Mouse (Mus musculus) liver, embryonic 14.5 days (tissue): ENCODE measurements around the gene Plekha4. TPM values are rescaled to one million over a fixed set of nuclear protein-coding genes. Genes with fewer than 3 reads are reported as not detected.

Source experiments
- ATAC-seq: fragments of 200-750 bp; cut with Nextera tagmentation; 2 replicates; pipeline ENCODE4 v1.8.0; 2017; ENCODE audit warnings: moderate number of reproducible peaks, mild to moderate bottlenecking, moderate library complexity; ENCODE audit not compliant: insufficient read depth
- DNase-seq, 3 experiments: peaks; one replicate each; pipeline ENCODE4 v3.0.0-alpha.2; 2012 to 2013; ENCODE audit warnings: low read depth in 3 of 3, low spot score in 3 of 3
- H3K27ac ChIP-seq: fragments of 300-500 bp; sonication (generic); 2 replicates; pipeline ENCODE4 v1.5.1; 2014; ENCODE audit warnings: moderate library complexity, mild to moderate bottlenecking, control low read depth, inconsistent platforms
- H3K27me3 ChIP-seq: fragments of 300-500 bp; sonication (generic); 2 replicates; pipeline ENCODE4 v1.6.1; 2014; ENCODE audit warnings: mild to moderate bottlenecking, low read length, moderate library complexity; ENCODE audit not compliant: control insufficient read depth, insufficient read depth
- H3K36me3 ChIP-seq: fragments of 300-500 bp; sonication (generic); replicated peaks from 2 replicates; pipeline ENCODE4 v1.6.1; 2014; ENCODE audit warnings: low read depth; ENCODE audit not compliant: control insufficient read depth, insufficient read depth
- H3K4me1 ChIP-seq, 2 experiments: fragments of 200-500 bp in 1 of 2; fragments of 300-500 bp in 1 of 2; sonication (generic) in 1 of 2; replicated peaks; 2 replicates each; pipeline ENCODE4 v1.6.1; 2012 to 2014; ENCODE audit warnings: antibody characterized with exemption in 1 of 2, inconsistent platforms in 1 of 2, low read length in 1 of 2; ENCODE audit not compliant: control insufficient read depth in 2 of 2, insufficient read depth in 2 of 2
- H3K4me2 ChIP-seq: fragments of 300-500 bp; sonication (generic); 2 replicates; pipeline ENCODE4 v1.6.1; 2014; ENCODE audit warnings: low read depth, mild to moderate bottlenecking, control low read depth, moderate library complexity
- H3K4me3 ChIP-seq, 2 experiments: fragments of 200-500 bp in 1 of 2; fragments of 300-500 bp in 1 of 2; sonication (generic) in 1 of 2; 2 replicates each; pipeline ENCODE4 v1.5.1; 2012 to 2014; ENCODE audit warnings: low read depth in 2 of 2, low read length in 2 of 2, mild to moderate bottlenecking in 2 of 2, control low read depth in 1 of 2, inconsistent platforms in 1 of 2, moderate library complexity in 1 of 2; ENCODE audit not compliant: insufficient read depth in 1 of 2
- H3K9ac ChIP-seq: fragments of 300-500 bp; sonication (generic); replicated peaks from 2 replicates; pipeline ENCODE4 v1.6.1; 2014; ENCODE audit warnings: mild to moderate bottlenecking, control low read depth, moderate library complexity
- H3K9me3 ChIP-seq: fragments of 300-500 bp; sonication (generic); 2 replicates; pipeline ENCODE4 v1.6.1; 2016; ENCODE audit warnings: low read length, mixed read lengths; ENCODE audit not compliant: control insufficient read depth
- CTCF ChIP-seq: IDR thresholded peaks from 2 replicates; pipeline ENCODE4 v1.5.1; 2016; ENCODE audit warnings: antibody characterized with exemption, low read depth, control low read depth
- EP300 ChIP-seq: IDR thresholded peaks from 2 replicates; pipeline ENCODE4 v1.6.1; 2016; ENCODE audit warnings: antibody characterized with exemption, low read depth
- WGBS: fragments of 180-500 bp; shearing (Covaris S2); extraction: QIAGEN DNeasy Blood & Tissue Kit; methylation state at CpG from one replicate; pipeline ENCODE4 v1.1.7; 2014; ENCODE audit not compliant: insufficient replicate concordance; 5-methylcytosine and 5-hydroxymethylcytosine counted together
- polyA plus RNA-seq, 2 experiments: library from polyadenylated mRNA; depleted of rRNA in 1 of 2; stranded (reverse) in 1 of 2; unstranded in 1 of 2; fragments of >200 nt; fragmentation: Nextera tagmentation in 1 of 2; extraction: Ambion mirVana in 1 of 2; gene quantifications; 2 replicates each; pipeline versions ENCODE4 v1.2.1 to v1.2.3; 2012 to 2014

Gene Plekha4
- polyA plus RNA-seq, 2 experiments, result 0.41 to 0.90 TPM

DNA sequence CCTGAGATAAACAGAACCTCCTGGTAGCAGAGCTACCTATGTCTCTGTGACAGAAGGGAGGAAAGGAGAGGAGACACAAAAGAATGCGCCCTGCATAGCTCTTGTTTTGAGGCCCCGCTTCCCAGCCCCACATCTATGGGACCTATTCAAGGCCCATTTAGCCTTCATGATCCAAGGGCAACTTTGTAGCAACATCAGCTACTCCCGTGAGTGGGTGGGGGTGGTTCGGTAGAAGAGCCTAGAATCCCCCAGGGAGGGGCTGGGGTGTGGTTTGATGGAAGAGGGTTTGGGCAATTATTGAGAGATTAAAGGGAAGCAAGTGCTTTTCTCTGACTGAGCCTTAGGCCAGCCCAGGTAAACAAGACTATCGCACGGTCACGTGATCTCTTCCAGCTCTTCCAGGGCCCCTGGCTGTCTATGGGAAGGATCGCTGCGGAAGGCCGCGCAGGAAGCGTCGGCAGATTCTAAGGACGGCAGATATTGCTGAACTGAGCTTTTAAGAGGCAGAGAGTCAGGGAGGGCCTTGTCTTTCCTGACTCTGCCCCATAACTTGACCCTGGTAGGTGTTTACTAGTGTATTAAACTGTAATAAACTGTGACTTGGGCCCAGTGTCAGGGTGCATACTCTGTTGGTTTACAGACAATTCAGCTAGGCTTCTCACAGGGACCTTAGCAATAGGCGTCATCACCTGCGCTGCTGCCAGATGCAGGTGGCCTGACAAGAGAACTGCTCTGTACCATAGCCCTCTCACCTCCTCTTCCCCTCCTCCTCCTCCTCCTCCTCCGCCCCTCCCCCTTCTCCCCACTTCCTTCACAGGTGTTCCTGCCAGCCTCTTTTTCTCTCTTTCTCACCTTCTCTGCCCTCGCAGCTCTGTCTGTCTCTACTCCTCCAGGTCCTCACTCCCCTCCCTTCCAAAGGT, 73.1 kb downstream of the Plekha4 start:
- no peaks in the 10 kb centered on the region for H3K36me3 ChIP-seq
- H3K4me1 ChIP-seq, result no peaks in the 10 kb centered on the region
- H3K27ac ChIP-seq, result no peak overlapping the region
- TF ChIP-seq EP300 (no peak), CTCF (no peak)
- H3K27me3 ChIP-seq, result no peaks in the 10 kb centered on the region
- ATAC-seq (no peak), DNase-seq (no peak)
- H3K9ac ChIP-seq, result no peak overlapping the region
- WGBS, result 52% methylated on average over 18 of the region's 18 CpGs
- H3K4me2 ChIP-seq, result no peak overlapping the region
- H3K4me3 ChIP-seq, result no peak overlapping the region
- no peaks in the 10 kb centered on the region for H3K9me3 ChIP-seq

Other genes with a start within 250 kb of the Plekha4 start
Only the 30 nearest of the 34 such genes appear.
- gene Hrc, start 191.0 kb upstream of the Plekha4 start, polyA plus RNA-seq (2012; rRNA removed), result 0.02 and 0.07 TPM in 2 replicates
- gene Hrc, start 191.0 kb upstream of the Plekha4 start, polyA plus RNA-seq (2014; fragmentation: Nextera tagmentation; extraction: Ambion mirVana), result not detected in 2 replicates
- gene Ppfia3, start 159.3 kb upstream of the Plekha4 start, polyA plus RNA-seq (2012; rRNA removed), result 0.21 and 0.22 TPM in 2 replicates
- gene Ppfia3, start 159.3 kb upstream of the Plekha4 start, polyA plus RNA-seq (2014; fragmentation: Nextera tagmentation; extraction: Ambion mirVana), result 0.25 TPM in 1 of 2 replicates, not detected in the other
- gene Lin7b, start 155.7 kb upstream of the Plekha4 start, polyA plus RNA-seq (2012; rRNA removed), result 0.10 and 0.23 TPM in 2 replicates
- gene Lin7b, start 155.7 kb upstream of the Plekha4 start, polyA plus RNA-seq (2014; fragmentation: Nextera tagmentation; extraction: Ambion mirVana), result 0.20 TPM in 1 of 2 replicates, not detected in the other
- 132 and 203 TPM in 2 replicates for gene Snrnp70, start 130.6 kb upstream of the Plekha4 start, polyA plus RNA-seq (2012; rRNA removed)
- gene Snrnp70, start 130.6 kb upstream of the Plekha4 start, polyA plus RNA-seq (2014; fragmentation: Nextera tagmentation; extraction: Ambion mirVana), result 28.0 and 28.8 TPM in 2 replicates
- not detected in 2 replicates for gene Kcna7, start 120.7 kb upstream of the Plekha4 start, polyA plus RNA-seq (2012; rRNA removed)
- gene Kcna7, start 120.7 kb upstream of the Plekha4 start, polyA plus RNA-seq (2014; fragmentation: Nextera tagmentation; extraction: Ambion mirVana), result not detected in 2 replicates
- 0.04 and 0.20 TPM in 2 replicates for gene Ntf5, start 112.6 kb upstream of the Plekha4 start, polyA plus RNA-seq (2012; rRNA removed)
- 0.18 and 0.19 TPM in 2 replicates for gene Ntf5, start 112.6 kb upstream of the Plekha4 start, polyA plus RNA-seq (2014; fragmentation: Nextera tagmentation; extraction: Ambion mirVana)
- gene Lhb, start 105.5 kb upstream of the Plekha4 start, polyA plus RNA-seq (2012; rRNA removed), result not detected in 2 replicates
- not detected in 2 replicates for gene Lhb, start 105.5 kb upstream of the Plekha4 start, polyA plus RNA-seq (2014; fragmentation: Nextera tagmentation; extraction: Ambion mirVana)
- 3.2 and 3.6 TPM in 2 replicates for gene Gys1, start 91.5 kb upstream of the Plekha4 start, polyA plus RNA-seq (2012; rRNA removed)
- gene Gys1, start 91.5 kb upstream of the Plekha4 start, polyA plus RNA-seq (2014; fragmentation: Nextera tagmentation; extraction: Ambion mirVana), result 2.8 and 3.1 TPM in 2 replicates
- 65.7 and 69.5 TPM in 2 replicates for gene Ruvbl2, start 88.2 kb upstream of the Plekha4 start, polyA plus RNA-seq (2012; rRNA removed)
- gene Ruvbl2, start 88.2 kb upstream of the Plekha4 start, polyA plus RNA-seq (2014; fragmentation: Nextera tagmentation; extraction: Ambion mirVana), result 67.5 and 82.7 TPM in 2 replicates
- 1,846 and 1,956 TPM in 2 replicates for gene Ftl1, start 66.4 kb upstream of the Plekha4 start, polyA plus RNA-seq (2012; rRNA removed)
- 4,811 and 5,161 TPM in 2 replicates for gene Ftl1, start 66.4 kb upstream of the Plekha4 start, polyA plus RNA-seq (2014; fragmentation: Nextera tagmentation; extraction: Ambion mirVana)
- 57.9 and 68.5 TPM in 2 replicates for gene Bax, start 59.4 kb upstream of the Plekha4 start, polyA plus RNA-seq (2012; rRNA removed)
- 49.7 and 62.4 TPM in 2 replicates for gene Bax, start 59.4 kb upstream of the Plekha4 start, polyA plus RNA-seq (2014; fragmentation: Nextera tagmentation; extraction: Ambion mirVana)
- gene Tulp2, start 44.5 kb upstream of the Plekha4 start, polyA plus RNA-seq (2012; rRNA removed), result 0.06 and 0.13 TPM in 2 replicates
- 0.47 and 0.57 TPM in 2 replicates for gene Tulp2, start 44.5 kb upstream of the Plekha4 start, polyA plus RNA-seq (2014; fragmentation: Nextera tagmentation; extraction: Ambion mirVana)
- not detected in 2 replicates for gene Gm45808, start 39.5 kb upstream of the Plekha4 start, polyA plus RNA-seq (2012; rRNA removed)
- gene Gm45808, start 39.5 kb upstream of the Plekha4 start, polyA plus RNA-seq (2014; fragmentation: Nextera tagmentation; extraction: Ambion mirVana), result 0.20 TPM in 1 of 2 replicates, not detected in the other
- 1.5 and 2.2 TPM in 2 replicates for gene Dhdh, start 37.5 kb upstream of the Plekha4 start, polyA plus RNA-seq (2012; rRNA removed)
- 1.6 and 1.8 TPM in 2 replicates for gene Dhdh, start 37.5 kb upstream of the Plekha4 start, polyA plus RNA-seq (2014; fragmentation: Nextera tagmentation; extraction: Ambion mirVana)
- gene Nucb1, start 15.9 kb upstream of the Plekha4 start, polyA plus RNA-seq (2012; rRNA removed), result 48.2 and 58.8 TPM in 2 replicates
- 81.7 and 97.2 TPM in 2 replicates for gene Nucb1, start 15.9 kb upstream of the Plekha4 start, polyA plus RNA-seq (2014; fragmentation: Nextera tagmentation; extraction: Ambion mirVana)
- gene Ppp1r15a, start 62 bp upstream of the Plekha4 start, polyA plus RNA-seq (2012; rRNA removed), result 79.3 and 140 TPM in 2 replicates
- gene Ppp1r15a, start 62 bp upstream of the Plekha4 start, polyA plus RNA-seq (2014; fragmentation: Nextera tagmentation; extraction: Ambion mirVana), result 165 and 183 TPM in 2 replicates
- 0.95 and 2.1 TPM in 2 replicates for gene Hsd17b14, start 28.6 kb downstream of the Plekha4 start, polyA plus RNA-seq (2012; rRNA removed)
- 1.2 and 2.5 TPM in 2 replicates for gene Hsd17b14, start 28.6 kb downstream of the Plekha4 start, polyA plus RNA-seq (2014; fragmentation: Nextera tagmentation; extraction: Ambion mirVana)
- 38.8 and 40.6 TPM in 2 replicates for gene Bcat2, start 43.8 kb downstream of the Plekha4 start, polyA plus RNA-seq (2012; rRNA removed)
- 35.9 and 39.4 TPM in 2 replicates for gene Bcat2, start 43.8 kb downstream of the Plekha4 start, polyA plus RNA-seq (2014; fragmentation: Nextera tagmentation; extraction: Ambion mirVana)
- not detected in 2 replicates for gene Fgf21, start 89.2 kb downstream of the Plekha4 start, polyA plus RNA-seq (2012; rRNA removed)
- not detected in 2 replicates for gene Fgf21, start 89.2 kb downstream of the Plekha4 start, polyA plus RNA-seq (2014; fragmentation: Nextera tagmentation; extraction: Ambion mirVana)
- not detected in 2 replicates for gene Fut1, start 91.0 kb downstream of the Plekha4 start, polyA plus RNA-seq (2012; rRNA removed)
- not detected in 2 replicates for gene Fut1, start 91.0 kb downstream of the Plekha4 start, polyA plus RNA-seq (2014; fragmentation: Nextera tagmentation; extraction: Ambion mirVana)
- gene Izumo1, start 95.5 kb downstream of the Plekha4 start, polyA plus RNA-seq (2012; rRNA removed), result 0.10 and 0.15 TPM in 2 replicates
- 0.09 TPM in 1 of 2 replicates, not detected in the other for gene Izumo1, start 95.5 kb downstream of the Plekha4 start, polyA plus RNA-seq (2014; fragmentation: Nextera tagmentation; extraction: Ambion mirVana)
- 2.2 and 2.6 TPM in 2 replicates for gene Rasip1, start 101.2 kb downstream of the Plekha4 start, polyA plus RNA-seq (2012; rRNA removed)
- 1.3 and 2.6 TPM in 2 replicates for gene Rasip1, start 101.2 kb downstream of the Plekha4 start, polyA plus RNA-seq (2014; fragmentation: Nextera tagmentation; extraction: Ambion mirVana)
- 0.25 and 0.56 TPM in 2 replicates for gene Mamstr, start 113.6 kb downstream of the Plekha4 start, polyA plus RNA-seq (2012; rRNA removed)
- 0.18 TPM in 1 of 2 replicates, not detected in the other for gene Mamstr, start 113.6 kb downstream of the Plekha4 start, polyA plus RNA-seq (2014; fragmentation: Nextera tagmentation; extraction: Ambion mirVana)
- gene Fut2, start 140.1 kb downstream of the Plekha4 start, polyA plus RNA-seq (2012; rRNA removed), result 0.17 TPM in 1 of 2 replicates, not detected in the other
- not detected in 2 replicates for gene Fut2, start 140.1 kb downstream of the Plekha4 start, polyA plus RNA-seq (2014; fragmentation: Nextera tagmentation; extraction: Ambion mirVana)
- 0.04 TPM in 1 of 2 replicates, not detected in the other for gene Ntn5, start 157.7 kb downstream of the Plekha4 start, polyA plus RNA-seq (2012; rRNA removed)
- not detected in 2 replicates for gene Ntn5, start 157.7 kb downstream of the Plekha4 start, polyA plus RNA-seq (2014; fragmentation: Nextera tagmentation; extraction: Ambion mirVana)
- gene Sec1, start 168.1 kb downstream of the Plekha4 start, polyA plus RNA-seq (2012; rRNA removed), result 0.02 and 0.03 TPM in 2 replicates
- gene Sec1, start 168.1 kb downstream of the Plekha4 start, polyA plus RNA-seq (2014; fragmentation: Nextera tagmentation; extraction: Ambion mirVana), result not detected in 2 replicates
- gene Car11, start 173.5 kb downstream of the Plekha4 start, polyA plus RNA-seq (2012; rRNA removed), result 0.23 and 0.58 TPM in 2 replicates
- 0.42 and 0.44 TPM in 2 replicates for gene Car11, start 173.5 kb downstream of the Plekha4 start, polyA plus RNA-seq (2014; fragmentation: Nextera tagmentation; extraction: Ambion mirVana)
- gene Dbp, start 178.8 kb downstream of the Plekha4 start, polyA plus RNA-seq (2012; rRNA removed), result 0.69 and 0.80 TPM in 2 replicates
- gene Dbp, start 178.8 kb downstream of the Plekha4 start, polyA plus RNA-seq (2014; fragmentation: Nextera tagmentation; extraction: Ambion mirVana), result 0.51 and 0.54 TPM in 2 replicates
- 499 and 605 TPM in 2 replicates for gene Rpl18, start 189.1 kb downstream of the Plekha4 start, polyA plus RNA-seq (2012; rRNA removed)
- gene Rpl18, start 189.1 kb downstream of the Plekha4 start, polyA plus RNA-seq (2014; fragmentation: Nextera tagmentation; extraction: Ambion mirVana), result 832 and 846 TPM in 2 replicates
- 7.6 and 9.1 TPM in 2 replicates for gene Sphk2, start 191.7 kb downstream of the Plekha4 start, polyA plus RNA-seq (2012; rRNA removed)
- gene Sphk2, start 191.7 kb downstream of the Plekha4 start, polyA plus RNA-seq (2014; fragmentation: Nextera tagmentation; extraction: Ambion mirVana), result 5.8 and 9.0 TPM in 2 replicates